In the genomic region with DNA sequence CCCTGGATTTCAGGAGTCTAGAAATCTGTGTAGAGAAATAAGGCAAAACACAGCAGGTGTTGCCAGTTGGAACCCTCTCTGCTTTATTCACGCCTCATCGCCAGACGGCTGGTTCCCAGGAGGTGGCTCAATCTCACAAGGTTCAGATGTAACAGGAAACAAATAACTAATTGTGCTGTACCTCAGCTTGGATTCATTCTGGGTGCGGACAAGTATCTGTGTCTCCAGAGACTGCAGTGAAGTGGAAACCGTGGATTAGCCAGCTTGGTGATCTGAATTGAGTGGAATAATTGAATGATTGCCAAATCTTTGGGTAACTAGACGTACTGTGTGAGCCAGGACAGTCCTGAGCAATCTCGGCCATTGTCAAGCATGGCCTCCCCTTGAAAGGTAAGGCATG, we compare ENCODE assay signal across 14 mouse cellular contexts.
DNase-seq lines count a peak whose midpoint lies in the region; ATAC-seq lines count a peak whose summit lies in the region.
"Had no signal": no experiment of that assay in that cellular context is flagged by ENCODE, and none has a peak within 500 bp of the region (broad histone marks: within the 10 kb centered on the region; RNA-seq: fewer than 3 reads in every experiment).

No protein-coding gene starts in this region.

- H3K4me2 ChIP-seq in midbrain, embryonic 14.5 days (ENCODE audit: low read length), result no peak overlapping the region
- H3K4me2 ChIP-seq in hindbrain, embryonic 14.5 days (replicated peaks), result no peak overlapping the region
- H3K4me2 ChIP-seq: embryonic facial prominence, embryonic 15.5 days; limb, embryonic 12.5 days had no signal

- no peak overlapping the region for H3K9ac ChIP-seq in midbrain, embryonic 14.5 days (replicated peaks; ENCODE audit: low read length)
- H3K9ac ChIP-seq in hindbrain, embryonic 14.5 days, result no peak overlapping the region
- H3K9ac ChIP-seq: embryonic facial prominence, embryonic 15.5 days; limb, embryonic 12.5 days had no signal

- H3K27ac ChIP-seq in midbrain, embryonic 14.5 days (replicated peaks; ENCODE audit: low read depth, low read length), result no peak overlapping the region
- H3K27ac ChIP-seq in midbrain, embryonic 10.5 days (replicated peaks), result no peak overlapping the region
- H3K27ac ChIP-seq in hindbrain, embryonic 14.5 days, result no peak overlapping the region
- H3K27ac ChIP-seq: embryonic facial prominence, embryonic 15.5 days; limb, embryonic 12.5 days had no signal

- no peaks in the 10 kb centered on the region for H3K9me3 ChIP-seq in midbrain, embryonic 14.5 days (ENCODE audit: control insufficient read depth, low read length)
- H3K9me3 ChIP-seq in midbrain, embryonic 10.5 days (replicated peaks), result no peaks in the 10 kb centered on the region
- no peaks in the 10 kb centered on the region for H3K9me3 ChIP-seq in hindbrain, embryonic 14.5 days (ENCODE audit: control insufficient read depth, low read length)
- H3K9me3 ChIP-seq: embryonic facial prominence, embryonic 15.5 days; limb, embryonic 12.5 days had no signal

- ATAC-seq in midbrain, embryonic 14.5 days (ENCODE audit: low FRiP score, low TSS enrichment), result peak; percentile 50; the same call in 1 of the 2 replicates
- ATAC-seq in hindbrain, embryonic 14.5 days (ENCODE audit: low FRiP score), result peak; percentile 77; the same call in 1 of the 2 replicates

- no peaks in the 10 kb centered on the region for H3K4me1 ChIP-seq in midbrain, embryonic 14.5 days (ENCODE audit: control insufficient read depth, insufficient read depth, low read length)
- no peaks in the 10 kb centered on the region for H3K4me1 ChIP-seq in midbrain, embryonic 10.5 days
- H3K4me1 ChIP-seq in hindbrain, embryonic 14.5 days (replicated peaks; ENCODE audit: control insufficient read depth, insufficient read depth, low read length), result no peaks in the 10 kb centered on the region
- H3K4me1 ChIP-seq: embryonic facial prominence, embryonic 15.5 days; limb, embryonic 12.5 days; megakaryocyte, embryonic 14.5 days had no signal

- no peaks in the 10 kb centered on the region for H3K27me3 ChIP-seq in midbrain, embryonic 14.5 days (ENCODE audit: control insufficient read depth, insufficient read depth, low read length)
- no peaks in the 10 kb centered on the region for H3K27me3 ChIP-seq in midbrain, embryonic 10.5 days (ENCODE audit: low read depth, poor library complexity, severe bottlenecking)
- no peaks in the 10 kb centered on the region for H3K27me3 ChIP-seq in hindbrain, embryonic 14.5 days (ENCODE audit: control insufficient read depth, insufficient read depth, low read length)
- H3K27me3 ChIP-seq: embryonic facial prominence, embryonic 15.5 days; limb, embryonic 12.5 days; megakaryocyte, embryonic 14.5 days had no signal

- H3K4me3 ChIP-seq in midbrain, embryonic 14.5 days (replicated peaks; ENCODE audit: low read depth, low read length), result no peak overlapping the region
- no peak overlapping the region for H3K4me3 ChIP-seq in midbrain, embryonic 10.5 days
- no peak overlapping the region for H3K4me3 ChIP-seq in hindbrain, embryonic 14.5 days (replicated peaks; ENCODE audit: low read length)
- H3K4me3 ChIP-seq: embryonic facial prominence, embryonic 15.5 days; limb, embryonic 12.5 days; megakaryocyte, embryonic 14.5 days had no signal

- peak; percentile 53 for DNase-seq in midbrain, embryonic 14.5 days
- no peak for DNase-seq in midbrain, embryonic 10.5 days (ENCODE audit: low spot score)
- DNase-seq in cerebellum, adult 9-10 months, result peak; percentile 60
- DNase-seq in hindbrain, embryonic 14.5 days (ENCODE audit: low spot score), result peak; percentile 60
- DNase-seq in retina, postnatal 1 day, result peak; percentile 67
- no peak for DNase-seq in gastrocnemius, adult 8-10 months (ENCODE audit: low spot score in 2 of 2)
- no peak for DNase-seq in embryo, embryonic 11 days
- DNase-seq: adrenal gland, postnatal 10 days; heart, adult 18-20 months; kidney, adult 18-20 months; lung, adult 18-20 months had no signal

- no peaks in the 10 kb centered on the region for H3K36me3 ChIP-seq in midbrain, embryonic 14.5 days (ENCODE audit: control insufficient read depth, insufficient read depth, low read length)
- no peaks in the 10 kb centered on the region for H3K36me3 ChIP-seq in midbrain, embryonic 10.5 days
- no peaks in the 10 kb centered on the region for H3K36me3 ChIP-seq in hindbrain, embryonic 14.5 days (replicated peaks; ENCODE audit: control insufficient read depth, insufficient read depth)
- H3K36me3 ChIP-seq: embryonic facial prominence, embryonic 15.5 days; limb, embryonic 12.5 days had no signal

- 25% methylated on average over 7 of the region's 7 CpGs for WGBS in midbrain, embryonic 14.5 days
- 57% methylated on average over 7 of the region's 7 CpGs for WGBS in midbrain, embryonic 10.5 days
- 20% methylated on average over 7 of the region's 7 CpGs for WGBS in hindbrain, embryonic 14.5 days

Comparison
In these comparisons a context has a peak if more than half of its experiments do, and no peak if none do; other contexts are left out.
1. DNase-seq: peak in midbrain, embryonic 14.5 days (single experiment), cerebellum, adult 9-10 months (single experiment), hindbrain, embryonic 14.5 days (single experiment) and retina, postnatal 1 day (single experiment); none in midbrain, embryonic 10.5 days (single experiment), gastrocnemius, adult 8-10 months (0 of 2) and embryo, embryonic 11 days (single experiment).